Mouse (Mus musculus): ENCODE measurements at regions not wholly inside any gene's neighbourhood (a gene's known extent, or its start where the extent isn't known, plus 50 kb on each side); places are given as distances from the start of the nearest gene placed in this dataset.

- Histone ChIP-seq H3K4me3 (ENCODE audit: low read length) (no peak overlapping the region), H3K36me3 (ENCODE audit: control insufficient read depth, insufficient read depth, low read length) (no peaks in the 10 kb centered on the region), H3K27ac (ENCODE audit: low read length) (peak overlapping the region; percentile 83), H3K27me3 (replicated peaks; ENCODE audit: control insufficient read depth, insufficient read depth, low read length) (no peaks in the 10 kb centered on the region), H3K4me1 (ENCODE audit: control insufficient read depth, insufficient read depth, low read length) (peaks cover 26% of the 10 kb centered on the region), H3K9ac (ENCODE audit: low read depth, low read length) (0 out of 2 replicates have a peak overlapping the region, but pooled peaks have one; percentile 40), H3K9me3 (ENCODE audit: control insufficient read depth, low read length) (no peaks in the 10 kb centered on the region), H3K4me2 (ENCODE audit: low read depth, low read length) (peak overlapping the region; percentile 37; the same call in 1 of the 2 replicates)
- ATAC-seq = no peak
- WGBS = 32% methylated on average over 6 of the region's 6 CpGs
Observed at GRCm38 (mm10) chr13:44420227-44420592, 309.1 kb upstream of the Jarid2 start.

GRCm38 (mm10) chr13:44420941-44421340 lies 308.3 kb upstream of the Jarid2 start:
- H3K27me3 ChIP-seq (replicated peaks; ENCODE audit: control insufficient read depth, insufficient read depth, low read length) = no peaks in the 10 kb centered on the region
- peaks cover 24% of the 10 kb centered on the region for H3K4me1 ChIP-seq (ENCODE audit: control insufficient read depth, insufficient read depth, low read length)
- 94% methylated on average over 8 of the region's 8 CpGs for WGBS
- no peak overlapping the region for H3K27ac ChIP-seq (ENCODE audit: low read length)
- ATAC-seq = no peak
- H3K9ac ChIP-seq (ENCODE audit: low read depth, low read length) = no peak overlapping the region
- no peaks in the 10 kb centered on the region for H3K9me3 ChIP-seq (ENCODE audit: control insufficient read depth, low read length)
- no peaks in the 10 kb centered on the region for H3K36me3 ChIP-seq (ENCODE audit: control insufficient read depth, insufficient read depth, low read length)
- no peak overlapping the region for H3K4me3 ChIP-seq (ENCODE audit: low read length)
- no peak overlapping the region for H3K4me2 ChIP-seq (ENCODE audit: low read depth, low read length)

GRCm38 (mm10) chr13:44421426-44421825 lies 307.8 kb upstream of the Jarid2 start:
- 87% methylated on average over 3 of the region's 3 CpGs for WGBS
- Histone ChIP-seq H3K4me3 (ENCODE audit: low read length) (no peak overlapping the region), H3K27ac (ENCODE audit: low read length) (no peak overlapping the region), H3K9me3 (ENCODE audit: control insufficient read depth, low read length) (no peaks in the 10 kb centered on the region), H3K27me3 (replicated peaks; ENCODE audit: control insufficient read depth, insufficient read depth, low read length) (no peaks in the 10 kb centered on the region), H3K4me1 (ENCODE audit: control insufficient read depth, insufficient read depth, low read length) (peaks cover 21% of the 10 kb centered on the region), H3K4me2 (ENCODE audit: low read depth, low read length) (no peak overlapping the region), H3K36me3 (ENCODE audit: control insufficient read depth, insufficient read depth, low read length) (no peaks in the 10 kb centered on the region), H3K9ac (ENCODE audit: low read depth, low read length) (no peak overlapping the region)
- ATAC-seq = no peak

GRCm38 (mm10) chr13:44421922-44422321 lies 307.4 kb upstream of the Jarid2 start:
- Histone ChIP-seq H3K4me3 (ENCODE audit: low read length) (no peak overlapping the region), H3K9ac (ENCODE audit: low read depth, low read length) (no peak overlapping the region), H3K4me1 (ENCODE audit: control insufficient read depth, insufficient read depth, low read length) (peaks cover 19% of the 10 kb centered on the region), H3K27me3 (replicated peaks; ENCODE audit: control insufficient read depth, insufficient read depth, low read length) (no peaks in the 10 kb centered on the region), H3K27ac (ENCODE audit: low read length) (no peak overlapping the region), H3K9me3 (ENCODE audit: control insufficient read depth, low read length) (no peaks in the 10 kb centered on the region), H3K36me3 (ENCODE audit: control insufficient read depth, insufficient read depth, low read length) (no peaks in the 10 kb centered on the region), H3K4me2 (ENCODE audit: low read depth, low read length) (no peak overlapping the region)
- no peak for ATAC-seq
- WGBS = 86% methylated on average over 5 of the region's 5 CpGs

GRCm38 (mm10) chr13:44430492-44430891 lies 298.8 kb upstream of the Jarid2 start:
- Histone ChIP-seq H3K27me3 (replicated peaks; ENCODE audit: control insufficient read depth, insufficient read depth, low read length) (no peaks in the 10 kb centered on the region), H3K4me1 (ENCODE audit: control insufficient read depth, insufficient read depth, low read length) (no peaks in the 10 kb centered on the region), H3K9me3 (ENCODE audit: control insufficient read depth, low read length) (no peaks in the 10 kb centered on the region), H3K36me3 (ENCODE audit: control insufficient read depth, insufficient read depth, low read length) (no peaks in the 10 kb centered on the region), H3K9ac (ENCODE audit: low read depth, low read length) (no peak overlapping the region), H3K4me3 (ENCODE audit: low read length) (no peak overlapping the region), H3K4me2 (ENCODE audit: low read depth, low read length) (no peak overlapping the region), H3K27ac (ENCODE audit: low read length) (no peak overlapping the region)
- 70% methylated on average over 8 of the region's 8 CpGs for WGBS
- no peak for ATAC-seq

- 59% methylated on average over 1 of the region's 1 CpGs for WGBS
- Histone ChIP-seq H3K9me3 (ENCODE audit: control insufficient read depth, low read length) (no peaks in the 10 kb centered on the region), H3K4me2 (ENCODE audit: low read depth, low read length) (no peak overlapping the region), H3K36me3 (ENCODE audit: control insufficient read depth, insufficient read depth, low read length) (no peaks in the 10 kb centered on the region), H3K9ac (ENCODE audit: low read depth, low read length) (no peak overlapping the region), H3K4me3 (ENCODE audit: low read length) (no peak overlapping the region), H3K4me1 (ENCODE audit: control insufficient read depth, insufficient read depth, low read length) (no peaks in the 10 kb centered on the region), H3K27me3 (replicated peaks; ENCODE audit: control insufficient read depth, insufficient read depth, low read length) (no peaks in the 10 kb centered on the region), H3K27ac (ENCODE audit: low read length) (no peak overlapping the region)
- ATAC-seq = no peak
Observed at GRCm38 (mm10) chr13:44437709-44438108, 291.6 kb upstream of the Jarid2 start.

- WGBS = 92% methylated on average over 3 of the region's 3 CpGs
- no peak overlapping the region for H3K9ac ChIP-seq (ENCODE audit: low read depth, low read length)
Observed at GRCm38 (mm10) chr13:44441061-44441460, 288.2 kb upstream of the Jarid2 start.

GRCm38 (mm10) chr13:44449216-44449830 lies 280.0 kb upstream of the Jarid2 start:
- Histone ChIP-seq H3K27ac (ENCODE audit: low read length) (peak overlapping the region; percentile 61; the same call in 1 of the 2 replicates), H3K9me3 (ENCODE audit: control insufficient read depth, low read length) (0 out of 2 replicates have a peak, but pooled peaks cover 3% of the 10 kb centered on the region), H3K4me2 (ENCODE audit: low read depth, low read length) (no peak overlapping the region), H3K4me3 (ENCODE audit: low read length) (no peak overlapping the region), H3K36me3 (ENCODE audit: control insufficient read depth, insufficient read depth, low read length) (no peaks in the 10 kb centered on the region), H3K4me1 (ENCODE audit: control insufficient read depth, insufficient read depth, low read length) (peaks cover 3% of the 10 kb centered on the region; the same call in 1 of the 2 replicates), H3K9ac (ENCODE audit: low read depth, low read length) (no peak overlapping the region), H3K27me3 (replicated peaks; ENCODE audit: control insufficient read depth, insufficient read depth, low read length) (no peaks in the 10 kb centered on the region)
- peak; percentile 89 for ATAC-seq
- WGBS = 58% methylated on average over 1 of the region's 1 CpGs

More at GRCm38 (mm10) chr13:44441061-44441460, 288.2 kb upstream of the Jarid2 start:
- no peak overlapping the region for H3K4me2 ChIP-seq (ENCODE audit: low read depth, low read length)
- no peaks in the 10 kb centered on the region for H3K4me1 ChIP-seq (ENCODE audit: control insufficient read depth, insufficient read depth, low read length)
- H3K36me3 ChIP-seq (ENCODE audit: control insufficient read depth, insufficient read depth, low read length) = no peaks in the 10 kb centered on the region
- no peak for ATAC-seq
- H3K27me3 ChIP-seq (replicated peaks; ENCODE audit: control insufficient read depth, insufficient read depth, low read length) = no peaks in the 10 kb centered on the region
- H3K27ac ChIP-seq (ENCODE audit: low read length) = no peak overlapping the region
- H3K4me3 ChIP-seq (ENCODE audit: low read length) = no peak overlapping the region
- no peaks in the 10 kb centered on the region for H3K9me3 ChIP-seq (ENCODE audit: control insufficient read depth, low read length)

GRCm38 (mm10) chr13:44451224-44451623 lies 278.1 kb upstream of the Jarid2 start:
- WGBS = 64% methylated on average over 5 of the region's 5 CpGs

GRCm38 (mm10) chr13:44453131-44453530 lies 276.1 kb upstream of the Jarid2 start:
- no peaks in the 10 kb centered on the region for H3K36me3 ChIP-seq (ENCODE audit: control insufficient read depth, insufficient read depth, low read length)
- 81% methylated on average over 7 of the region's 7 CpGs for WGBS
- H3K9me3 ChIP-seq (ENCODE audit: control insufficient read depth, low read length) = 0 out of 2 replicates have a peak, but pooled peaks cover 3% of the 10 kb centered on the region
- no peak overlapping the region for H3K4me2 ChIP-seq (ENCODE audit: low read depth, low read length)
- H3K27ac ChIP-seq (ENCODE audit: low read length) = no peak overlapping the region
- peaks cover 6% of the 10 kb centered on the region; the same call in 1 of the 2 replicates for H3K4me1 ChIP-seq (ENCODE audit: control insufficient read depth, insufficient read depth, low read length)
- ATAC-seq = no peak
- H3K27me3 ChIP-seq (replicated peaks; ENCODE audit: control insufficient read depth, insufficient read depth, low read length) = no peaks in the 10 kb centered on the region
- no peak overlapping the region for H3K9ac ChIP-seq (ENCODE audit: low read depth, low read length)
- no peak overlapping the region for H3K4me3 ChIP-seq (ENCODE audit: low read length)

More at GRCm38 (mm10) chr13:44451224-44451623, 278.1 kb upstream of the Jarid2 start:
- H3K27me3 ChIP-seq (replicated peaks; ENCODE audit: control insufficient read depth, insufficient read depth, low read length) = no peaks in the 10 kb centered on the region
- H3K27ac ChIP-seq (ENCODE audit: low read length) = peak overlapping the region; percentile 53
- H3K9ac ChIP-seq (ENCODE audit: low read depth, low read length) = no peak overlapping the region
- peak; percentile 87 for ATAC-seq
- no peak overlapping the region for H3K4me2 ChIP-seq (ENCODE audit: low read depth, low read length)
- H3K4me1 ChIP-seq (ENCODE audit: control insufficient read depth, insufficient read depth, low read length) = peaks cover 6% of the 10 kb centered on the region; the same call in 1 of the 2 replicates
- H3K9me3 ChIP-seq (ENCODE audit: control insufficient read depth, low read length) = 0 out of 2 replicates have a peak, but pooled peaks cover 3% of the 10 kb centered on the region
- no peaks in the 10 kb centered on the region for H3K36me3 ChIP-seq (ENCODE audit: control insufficient read depth, insufficient read depth, low read length)
- no peak overlapping the region for H3K4me3 ChIP-seq (ENCODE audit: low read length)

All from intestine, embryonic 16.5 days (tissue).